Mouse (Mus musculus): ENCODE results near the gene Gm19684. TPM values are rescaled to one million over a fixed set of nuclear protein-coding genes. Genes with fewer than 3 reads are reported as not detected.
A peak's percentile ranks its signal among the peaks of the same experiment; 100 is the strongest.
"Not testable (repeated sequence)": the region's sequence is repeated elsewhere in the genome, so short reads cannot be mapped to it uniquely, and the experiment has no call there.

Gene Gm19684
- polyA plus RNA-seq, 1 experiment from 2014 or later = not detected

DNA sequence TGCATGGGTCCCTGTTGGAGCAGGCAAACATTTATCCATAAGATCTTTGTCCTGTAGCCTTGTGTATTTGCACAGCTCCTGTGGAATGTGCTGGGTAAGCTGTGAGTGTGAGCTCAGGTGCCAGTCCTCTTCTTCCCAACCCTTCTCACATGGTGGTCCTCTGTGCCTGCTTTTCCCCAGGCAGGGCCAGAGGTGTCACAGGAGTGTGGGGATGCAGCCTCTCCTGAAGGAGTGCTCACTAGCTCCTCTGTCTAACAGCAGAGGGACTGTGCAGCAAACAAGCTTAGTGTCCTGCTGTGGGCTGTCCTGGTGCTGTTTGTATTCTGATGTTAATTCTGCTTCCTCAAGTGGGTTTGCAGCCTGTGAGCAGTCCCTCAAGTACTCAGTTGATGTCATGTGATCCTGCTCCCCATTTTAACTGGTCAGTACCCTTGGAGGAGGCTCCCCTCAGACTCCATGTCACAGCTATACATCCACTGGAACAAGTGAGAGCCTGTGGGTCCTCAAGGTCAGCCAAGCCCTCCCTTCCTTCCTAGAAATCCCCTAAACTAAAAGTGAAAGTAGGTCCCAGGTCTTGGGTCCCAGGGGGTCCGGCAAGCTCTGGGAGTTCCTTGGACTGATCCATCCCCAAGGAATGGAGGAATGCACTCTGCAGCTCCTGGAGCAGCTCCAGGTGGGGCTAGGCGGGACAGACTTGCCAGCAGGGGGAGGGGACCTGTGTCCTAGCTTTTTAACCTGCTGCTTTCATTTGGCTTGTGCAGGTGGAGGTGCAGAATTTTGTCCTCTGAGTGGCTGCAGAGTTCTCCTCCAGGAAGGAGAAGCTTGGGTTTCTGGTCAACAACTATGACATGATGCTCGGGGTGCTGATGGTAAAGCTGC is 33.0 kb downstream of the Gm19684 start:
- Histone ChIP-seq H3K9ac (replicated peaks; ENCODE audit: low read length) (no peak overlapping the region), H3K36me3 (ENCODE audit: insufficient read depth, low read length) (no peaks in the 10 kb centered on the region), H3K4me2 (replicated peaks; ENCODE audit: low read depth, low read length) (no peak overlapping the region), H3K4me1 (ENCODE audit: insufficient read depth, low read length) (no peaks in the 10 kb centered on the region), H3K27ac (ENCODE audit: low read length) (no peak overlapping the region), H3K9me3 (ENCODE audit: low read length) (no peaks in the 10 kb centered on the region), H3K27me3 (ENCODE audit: insufficient read depth, low read length) (peaks cover 62% of the 10 kb centered on the region), H3K4me3 (ENCODE audit: low read length) (no peak overlapping the region)
- 9% methylated on average over 3 of the region's 3 CpGs for WGBS
- no peak for ATAC-seq (ENCODE audit: low FRiP score, low TSS enrichment)

DNA sequence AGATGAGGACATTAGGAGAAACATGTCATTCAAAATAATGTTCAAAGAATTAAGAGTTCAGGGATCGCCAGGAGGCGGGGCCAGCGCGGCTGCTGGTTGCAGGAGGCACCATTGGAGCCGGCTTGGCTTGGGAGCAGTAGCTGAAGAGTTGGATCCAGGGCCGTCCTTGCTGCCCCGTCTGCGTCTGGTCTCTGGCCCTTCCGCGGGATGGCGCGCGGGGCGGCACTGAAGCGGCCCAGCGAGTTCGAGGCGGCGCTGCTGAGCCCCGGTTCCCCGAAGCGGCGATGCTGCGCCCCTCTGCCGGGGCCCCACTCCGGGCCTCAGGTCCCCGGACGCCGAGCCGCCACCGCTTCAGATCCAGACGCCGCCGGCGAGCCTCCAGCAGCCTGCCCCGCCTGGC is 36.3 kb downstream of the Gm19684 start:
- ATAC-seq (ENCODE audit: low FRiP score, low TSS enrichment) = 0 out of 2 replicates have a peak, but pooled peaks have one; percentile 39
- not testable (repeated sequence) for H3K4me1 ChIP-seq (ENCODE audit: insufficient read depth, low read length); H3K36me3 ChIP-seq (ENCODE audit: insufficient read depth, low read length); H3K9me3 ChIP-seq (ENCODE audit: low read length); H3K27ac ChIP-seq (ENCODE audit: low read length); H3K9ac ChIP-seq (replicated peaks; ENCODE audit: low read length)
- H3K27me3 ChIP-seq (ENCODE audit: insufficient read depth, low read length) = peaks cover 69% of the 10 kb centered on the region
- WGBS = 0% methylated on average over 21 of the region's 36 CpGs
- peak overlapping the region; percentile 48 for H3K4me2 ChIP-seq (replicated peaks; ENCODE audit: low read depth, low read length)
- H3K4me3 ChIP-seq (ENCODE audit: low read length) = peak overlapping the region; percentile 33

- not testable (repeated sequence) for H3K4me2 ChIP-seq (replicated peaks; ENCODE audit: low read depth, low read length); H3K36me3 ChIP-seq (ENCODE audit: insufficient read depth, low read length); H3K9ac ChIP-seq (replicated peaks; ENCODE audit: low read length); ATAC-seq (ENCODE audit: low FRiP score, low TSS enrichment); H3K4me1 ChIP-seq (ENCODE audit: insufficient read depth, low read length); H3K9me3 ChIP-seq (ENCODE audit: low read length); H3K27ac ChIP-seq (ENCODE audit: low read length)
- WGBS = 9% methylated on average over 11 of the region's 11 CpGs
- Histone ChIP-seq H3K27me3 (ENCODE audit: insufficient read depth, low read length) (peaks cover 67% of the 10 kb centered on the region), H3K4me3 (ENCODE audit: low read length) (peak overlapping the region; percentile 33; the same call in 1 of the 2 replicates)
Measured at GRCm38 (mm10) chr17:36158264-36158663, 36.8 kb downstream of the Gm19684 start.

- H3K36me3 ChIP-seq (ENCODE audit: insufficient read depth, low read length) = no peaks in the 10 kb centered on the region
- peak overlapping the region; percentile 17; the same call in 1 of the 2 replicates for H3K4me2 ChIP-seq (replicated peaks; ENCODE audit: low read depth, low read length)
- H3K27me3 ChIP-seq (ENCODE audit: insufficient read depth, low read length) = peaks cover 70% of the 10 kb centered on the region
- peak; percentile 23; the same call in 1 of the 2 replicates for ATAC-seq (ENCODE audit: low FRiP score, low TSS enrichment)
- WGBS = 1% methylated on average over 53 of the region's 56 CpGs
- H3K9me3 ChIP-seq (ENCODE audit: low read length) = no peaks in the 10 kb centered on the region
- no peak overlapping the region for H3K27ac ChIP-seq (ENCODE audit: low read length)
- H3K9ac ChIP-seq (replicated peaks; ENCODE audit: low read length) = no peak overlapping the region
- H3K4me1 ChIP-seq (ENCODE audit: insufficient read depth, low read length) = no peaks in the 10 kb centered on the region
- no peak overlapping the region; the same call in 1 of the 2 replicates for H3K4me3 ChIP-seq (ENCODE audit: low read length)
Measured at GRCm38 (mm10) chr17:36161129-36162051, 39.9 kb downstream of the Gm19684 start.

DNA sequence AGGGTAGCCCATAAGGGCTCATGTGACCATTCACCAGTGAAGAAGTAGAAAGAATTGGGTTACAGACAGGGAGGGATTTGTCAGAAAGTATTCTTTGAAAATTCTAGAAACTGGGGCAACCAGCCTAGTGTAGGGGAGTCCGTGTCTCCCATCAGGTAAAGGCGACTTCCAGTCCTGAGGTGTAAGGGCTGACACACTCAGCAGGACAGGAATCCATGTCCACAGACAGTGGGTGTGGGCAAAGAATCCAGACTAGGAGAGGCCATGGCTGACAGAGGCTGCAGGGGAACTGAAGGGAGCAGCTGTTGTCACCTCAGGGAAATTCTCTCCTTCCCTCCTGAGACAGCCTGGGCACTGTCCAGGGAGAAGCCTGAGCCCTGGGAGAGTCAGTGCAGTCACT is 45.4 kb downstream of the Gm19684 start:
- not testable (repeated sequence) for H3K9ac ChIP-seq (replicated peaks; ENCODE audit: low read length); H3K9me3 ChIP-seq (ENCODE audit: low read length); H3K36me3 ChIP-seq (ENCODE audit: insufficient read depth, low read length); ATAC-seq (ENCODE audit: low FRiP score, low TSS enrichment); H3K4me2 ChIP-seq (replicated peaks; ENCODE audit: low read depth, low read length); H3K27ac ChIP-seq (ENCODE audit: low read length); H3K4me1 ChIP-seq (ENCODE audit: insufficient read depth, low read length); H3K4me3 ChIP-seq (ENCODE audit: low read length)
- 11% methylated on average over 2 of the region's 2 CpGs for WGBS
- peaks cover 73% of the 10 kb centered on the region for H3K27me3 ChIP-seq (ENCODE audit: insufficient read depth, low read length)

- H3K27ac ChIP-seq (ENCODE audit: low read length) = no peak overlapping the region
- WGBS = 2% methylated on average over 50 of the region's 51 CpGs
- peaks cover 6% of the 10 kb centered on the region; the same call in 1 of the 2 replicates for H3K4me1 ChIP-seq (ENCODE audit: insufficient read depth, low read length)
- H3K4me3 ChIP-seq (ENCODE audit: low read length) = peak overlapping the region; percentile 44
- no peaks in the 10 kb centered on the region for H3K9me3 ChIP-seq (ENCODE audit: low read length)
- no peaks in the 10 kb centered on the region for H3K36me3 ChIP-seq (ENCODE audit: insufficient read depth, low read length)
- H3K9ac ChIP-seq (replicated peaks; ENCODE audit: low read length) = no peak overlapping the region
- peak overlapping the region; percentile 55 for H3K4me2 ChIP-seq (replicated peaks; ENCODE audit: low read depth, low read length)
- H3K27me3 ChIP-seq (ENCODE audit: insufficient read depth, low read length) = peaks cover 68% of the 10 kb centered on the region
- no peak for ATAC-seq (ENCODE audit: low FRiP score, low TSS enrichment)
Measured at GRCm38 (mm10) chr17:36167306-36168038, 46.0 kb downstream of the Gm19684 start.

DNA sequence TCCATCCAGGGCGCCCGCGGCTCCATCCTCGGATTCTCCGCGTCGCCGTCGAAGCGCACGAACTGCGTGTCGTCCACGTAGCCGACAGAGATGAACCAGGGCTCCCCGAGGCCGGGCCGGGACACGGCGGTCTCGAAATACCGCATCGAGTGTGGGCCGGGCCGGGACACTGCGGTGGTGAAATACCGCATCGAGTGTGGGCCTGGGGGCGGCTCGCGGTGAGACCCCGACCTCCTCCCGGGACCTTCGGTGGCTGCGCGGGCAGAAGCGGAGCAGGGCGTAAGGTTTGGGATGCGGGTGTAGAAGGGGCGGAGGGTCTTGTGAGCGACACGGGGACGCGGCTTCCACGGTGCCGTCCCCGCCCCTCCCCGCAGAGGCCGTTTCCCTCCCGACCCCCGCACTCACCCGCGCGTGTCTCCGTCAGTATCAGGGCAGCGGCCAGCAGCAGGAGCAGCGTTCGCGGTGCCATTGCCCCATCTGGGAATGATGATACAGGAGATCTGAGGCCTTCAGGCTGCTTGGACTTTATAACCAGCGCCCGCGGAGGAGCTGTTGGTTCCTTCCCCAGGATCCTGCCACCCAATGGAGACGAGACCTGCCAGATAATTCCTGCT is 46.7 kb downstream of the Gm19684 start, which contains the start of gene Gm8909:
Gene Gm8909, minus strand, starts transcription at position 499 of the 614 bp plus-strand sequence.
- Histone ChIP-seq H3K9ac (replicated peaks; ENCODE audit: low read length) (no peak within 1 kb of the TSS), H3K27ac (ENCODE audit: low read length) (no peak within 1 kb of the TSS), H3K27me3 (ENCODE audit: insufficient read depth, low read length) (peaks cover 63% of the 10 kb centered on the region), H3K36me3 (ENCODE audit: insufficient read depth, low read length) (no peaks in the 10 kb centered on the region), H3K4me1 (ENCODE audit: insufficient read depth, low read length) (peaks cover 6% of the 10 kb centered on the region; the same call in 1 of the 2 replicates), H3K9me3 (ENCODE audit: low read length) (no peaks in the 10 kb centered on the region), H3K4me2 (replicated peaks; ENCODE audit: low read depth, low read length) (peak within 1 kb of the TSS; percentile 55), H3K4me3 (ENCODE audit: low read length) (peak within 1 kb of the TSS; percentile 44)
- ATAC-seq (ENCODE audit: low FRiP score, low TSS enrichment) = no peak
- WGBS = 2% methylated on average over 63 of the region's 63 CpGs

GRCm38 (mm10) chr17:36169094-36169493 is 47.6 kb downstream of the Gm19684 start:
- H3K9ac ChIP-seq (replicated peaks; ENCODE audit: low read length); H3K9me3 ChIP-seq (ENCODE audit: low read length); H3K4me3 ChIP-seq (ENCODE audit: low read length); ATAC-seq (ENCODE audit: low FRiP score, low TSS enrichment); H3K27ac ChIP-seq (ENCODE audit: low read length); H3K36me3 ChIP-seq (ENCODE audit: insufficient read depth, low read length); H3K4me1 ChIP-seq (ENCODE audit: insufficient read depth, low read length); H3K4me2 ChIP-seq (replicated peaks; ENCODE audit: low read depth, low read length): not testable (repeated sequence)
- 60% methylated on average over 1 of the region's 1 CpGs for WGBS
- peaks cover 55% of the 10 kb centered on the region for H3K27me3 ChIP-seq (ENCODE audit: insufficient read depth, low read length)

DNA sequence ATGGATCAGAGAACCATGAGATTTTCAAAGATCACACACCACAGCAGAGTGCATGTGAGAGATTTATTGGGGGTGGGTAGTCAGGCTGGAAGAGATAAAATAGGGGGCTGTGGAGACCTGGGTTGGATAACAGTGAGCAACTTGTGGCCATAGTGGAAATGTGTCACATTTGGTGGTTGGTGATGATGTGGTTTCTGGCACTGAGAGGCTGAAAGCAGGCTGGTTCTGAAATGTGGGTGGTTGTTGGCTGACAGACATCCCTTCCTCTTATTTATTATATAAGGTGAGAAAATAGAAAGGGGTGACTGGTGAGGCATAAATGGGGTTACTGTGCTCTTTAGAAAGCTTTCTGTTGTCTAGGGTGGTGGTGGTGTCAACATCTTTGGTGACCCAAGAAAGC is 48.3 kb downstream of the Gm19684 start:
- H3K4me3 ChIP-seq (ENCODE audit: low read length) = no peak overlapping the region
- peaks cover 53% of the 10 kb centered on the region for H3K27me3 ChIP-seq (ENCODE audit: insufficient read depth, low read length)
- no peaks in the 10 kb centered on the region for H3K36me3 ChIP-seq (ENCODE audit: insufficient read depth, low read length)
- no peak overlapping the region for H3K9ac ChIP-seq (replicated peaks; ENCODE audit: low read length)
- H3K4me1 ChIP-seq (ENCODE audit: insufficient read depth, low read length) = peaks cover 6% of the 10 kb centered on the region; the same call in 1 of the 2 replicates
- H3K4me2 ChIP-seq (replicated peaks; ENCODE audit: low read depth, low read length) = no peak overlapping the region
- H3K9me3 ChIP-seq (ENCODE audit: low read length) = no peaks in the 10 kb centered on the region
- no peak overlapping the region for H3K27ac ChIP-seq (ENCODE audit: low read length)
- no peak for ATAC-seq (ENCODE audit: low FRiP score, low TSS enrichment)
